Mouse (Mus musculus): ENCODE results near the gene BC025920.

DNA sequence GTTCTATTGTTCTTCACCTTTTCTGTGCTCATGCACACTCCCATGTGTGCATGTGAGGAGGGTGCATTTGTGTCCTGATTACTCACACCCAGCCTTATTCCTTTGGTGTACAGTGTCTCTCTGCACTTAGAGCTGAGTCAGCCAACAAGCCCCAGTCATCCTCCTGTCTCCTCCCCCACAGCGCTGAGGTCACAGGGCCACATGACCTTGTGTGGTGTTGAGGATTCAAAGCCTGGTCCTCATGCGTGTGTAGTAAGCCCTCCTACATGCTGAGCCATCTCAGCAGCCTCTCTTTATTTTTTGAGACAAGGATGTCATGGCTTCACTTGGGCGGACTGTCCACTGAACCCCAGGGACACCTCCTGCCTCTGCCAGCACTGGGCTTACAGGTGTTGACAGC is 6.7 kb downstream of the BC025920 start:
- TF ChIP-seq POLR2A (IDR thresholded peaks at IDR 0.05; ENCODE audit: low read depth, low read length), result no peak
- no peak for TF ChIP-seq E2F4 (IDR thresholded peaks at IDR 0.05; ENCODE audit: insufficient replicate concordance, low read depth, low read length)
- no peak for TF ChIP-seq GABPA (IDR thresholded peaks at IDR 0.05; ENCODE audit: insufficient replicate concordance, low read depth, low read length)
- no peak for TF ChIP-seq HCFC1 (IDR thresholded peaks at IDR 0.05; ENCODE audit: low read depth, low read length)
- TF ChIP-seq JUN (IDR thresholded peaks at IDR 0.05; ENCODE audit: insufficient read depth, low read depth, low read length), result no peak
- TF ChIP-seq CTCF (conservative IDR thresholded peaks at IDR 0.05 in 1 of 2, IDR thresholded peaks at IDR 0.05 in 1 of 2; ENCODE audit: low read depth in 2 of 2, low read length in 2 of 2), result no peak
- no peak for TF ChIP-seq MEF2A (IDR thresholded peaks at IDR 0.05; ENCODE audit: borderline replicate concordance, low read depth, low read length)
- TF ChIP-seq MAZ (IDR thresholded peaks at IDR 0.05; ENCODE audit: low read depth, low read length), result no peak

Measured in CH12.LX (cell line).